Mouse (Mus musculus): ENCODE results near the gene D630039A03Rik. TPM values are rescaled to one million over a fixed set of nuclear protein-coding genes. Genes with fewer than 3 reads are reported as not detected.
"Not testable (repeated sequence)": the region's sequence is repeated elsewhere in the genome, so short reads cannot be mapped to it uniquely, and the experiment has no call there.

Gene D630039A03Rik
- polyA plus RNA-seq, 1 experiment: 0.01 TPM

- Histone ChIP-seq H3K27me3 (ENCODE audit: control insufficient read depth, insufficient read depth, insufficient read length) (no peaks in the 10 kb centered on the region), H3ac (ENCODE audit: control insufficient read depth, insufficient read length, low read depth) (no peak overlapping the region), H3K79me3 (ENCODE audit: low read depth) (peaks cover 4% of the 10 kb centered on the region), H3K4me3 (ENCODE audit: insufficient read depth, poor library complexity, severe bottlenecking) (no peak overlapping the region), H3K36me3 (ENCODE audit: control insufficient read depth, insufficient read depth) (peaks cover 20% of the 10 kb centered on the region), H3K79me2 (ENCODE audit: control insufficient read depth, insufficient read depth) (peaks cover 6% of the 10 kb centered on the region)
- TF ChIP-seq FOSL1 (IDR thresholded peaks at IDR 0.05; ENCODE audit: insufficient read depth, low read length, poor library complexity, severe bottlenecking) (no peak), MAX (IDR thresholded peaks at IDR 0.05) (no peak), USF1 (IDR thresholded peaks at IDR 0.05; ENCODE audit: low read depth) (no peak), CTCF (IDR thresholded peaks at IDR 0.05; ENCODE audit: control insufficient read depth, insufficient read depth, insufficient read length) (no peak), MYOD1 (IDR thresholded peaks at IDR 0.05; ENCODE audit: control insufficient read depth, insufficient read length, low read depth) (no peak), MYOG (IDR thresholded peaks at IDR 0.05; ENCODE audit: control insufficient read depth, extremely low read depth, insufficient read length) (no peak), CEBPB (IDR thresholded peaks at IDR 0.05; ENCODE audit: low read depth) (no peak)
These were observed 20.2 kb downstream of the D630039A03Rik start for GRCm38 (mm10) chr4:57895902-57896301.

- Histone ChIP-seq H3K4me3 (ENCODE audit: insufficient read depth, poor library complexity, severe bottlenecking) (no peak overlapping the region), H3K79me2 (ENCODE audit: control insufficient read depth, insufficient read depth) (peaks cover 9% of the 10 kb centered on the region), H3K27me3 (ENCODE audit: control insufficient read depth, insufficient read depth, insufficient read length) (no peaks in the 10 kb centered on the region), H3ac (ENCODE audit: control insufficient read depth, insufficient read length, low read depth) (no peak overlapping the region), H3K36me3 (ENCODE audit: control insufficient read depth, insufficient read depth) (peaks cover 20% of the 10 kb centered on the region), H3K79me3 (ENCODE audit: low read depth) (peaks cover 7% of the 10 kb centered on the region)
- TF ChIP-seq CTCF (IDR thresholded peaks at IDR 0.05; ENCODE audit: control insufficient read depth, insufficient read depth, insufficient read length) (no peak), CEBPB (IDR thresholded peaks at IDR 0.05; ENCODE audit: low read depth) (no peak), MYOG (IDR thresholded peaks at IDR 0.05; ENCODE audit: control insufficient read depth, extremely low read depth, insufficient read length) (no peak), MYOD1 (IDR thresholded peaks at IDR 0.05; ENCODE audit: control insufficient read depth, insufficient read length, low read depth) (no peak), MAX (IDR thresholded peaks at IDR 0.05) (no peak)
These were observed 21.0 kb downstream of the D630039A03Rik start for GRCm38 (mm10) chr4:57895140-57895539.

- Histone ChIP-seq H3ac (ENCODE audit: control insufficient read depth, insufficient read length, low read depth) (no peak overlapping the region), H3K27me3 (ENCODE audit: control insufficient read depth, insufficient read depth, insufficient read length) (no peaks in the 10 kb centered on the region), H3K79me2 (ENCODE audit: control insufficient read depth, insufficient read depth) (peaks cover 39% of the 10 kb centered on the region), H3K4me3 (ENCODE audit: insufficient read depth, poor library complexity, severe bottlenecking) (no peak overlapping the region), H3K36me3 (ENCODE audit: control insufficient read depth, insufficient read depth) (peaks cover 18% of the 10 kb centered on the region), H3K79me3 (ENCODE audit: low read depth) (peaks cover 20% of the 10 kb centered on the region)
- TF ChIP-seq CTCF (IDR thresholded peaks at IDR 0.05; ENCODE audit: control insufficient read depth, insufficient read depth, insufficient read length): no peak
- no peak for TF ChIP-seq USF1 (IDR thresholded peaks at IDR 0.05; ENCODE audit: low read depth)
- TF ChIP-seq MAX (IDR thresholded peaks at IDR 0.05): no peak
- no peak for TF ChIP-seq MYOG (IDR thresholded peaks at IDR 0.05; ENCODE audit: control insufficient read depth, extremely low read depth, insufficient read length)
- no peak for TF ChIP-seq FOSL1 (IDR thresholded peaks at IDR 0.05; ENCODE audit: insufficient read depth, low read length, poor library complexity, severe bottlenecking)
- TF ChIP-seq MYOD1 (IDR thresholded peaks at IDR 0.05; ENCODE audit: control insufficient read depth, insufficient read length, low read depth): no peak
- no peak for TF ChIP-seq CEBPB (IDR thresholded peaks at IDR 0.05; ENCODE audit: low read depth)
These were observed 24.0 kb downstream of the D630039A03Rik start for GRCm38 (mm10) chr4:57892001-57892586.

GRCm38 (mm10) chr4:57889773-57890172 is 26.3 kb downstream of the D630039A03Rik start:
- TF ChIP-seq FOSL1 (IDR thresholded peaks at IDR 0.05; ENCODE audit: insufficient read depth, low read length, poor library complexity, severe bottlenecking): no peak
- no peak for TF ChIP-seq USF1 (IDR thresholded peaks at IDR 0.05; ENCODE audit: low read depth)
- TF ChIP-seq MAX (IDR thresholded peaks at IDR 0.05): no peak
- TF ChIP-seq CEBPB (IDR thresholded peaks at IDR 0.05; ENCODE audit: low read depth): no peak
- no peak for TF ChIP-seq CTCF (IDR thresholded peaks at IDR 0.05; ENCODE audit: control insufficient read depth, insufficient read depth, insufficient read length)
- TF ChIP-seq MYOD1 (IDR thresholded peaks at IDR 0.05; ENCODE audit: control insufficient read depth, insufficient read length, low read depth): no peak
- no peak for TF ChIP-seq MYOG (IDR thresholded peaks at IDR 0.05; ENCODE audit: control insufficient read depth, extremely low read depth, insufficient read length)
- H3K27me3 ChIP-seq (ENCODE audit: control insufficient read depth, insufficient read depth, insufficient read length): no peaks in the 10 kb centered on the region
- H3K4me3 ChIP-seq (ENCODE audit: insufficient read depth, poor library complexity, severe bottlenecking): no peak overlapping the region
- H3ac ChIP-seq (ENCODE audit: control insufficient read depth, insufficient read length, low read depth): no peak overlapping the region
- H3K36me3 ChIP-seq (ENCODE audit: control insufficient read depth, insufficient read depth): peaks cover 19% of the 10 kb centered on the region
- H3K79me2 ChIP-seq (ENCODE audit: control insufficient read depth, insufficient read depth): peaks cover 62% of the 10 kb centered on the region
- H3K79me3 ChIP-seq (ENCODE audit: low read depth): peaks cover 37% of the 10 kb centered on the region

- Histone ChIP-seq H3K79me3 (ENCODE audit: low read depth) (peaks cover 43% of the 10 kb centered on the region), H3K79me2 (ENCODE audit: control insufficient read depth, insufficient read depth) (peaks cover 70% of the 10 kb centered on the region)
- not testable (repeated sequence) for H3ac ChIP-seq (ENCODE audit: control insufficient read depth, insufficient read length, low read depth)
These were observed 27.1 kb downstream of the D630039A03Rik start for GRCm38 (mm10) chr4:57888978-57889377.

GRCm38 (mm10) chr4:57888246-57888645 is 27.9 kb downstream of the D630039A03Rik start:
- Histone ChIP-seq H3K27me3 (ENCODE audit: control insufficient read depth, insufficient read depth, insufficient read length) (no peaks in the 10 kb centered on the region), H3K79me2 (ENCODE audit: control insufficient read depth, insufficient read depth) (peaks cover 77% of the 10 kb centered on the region), H3K79me3 (ENCODE audit: low read depth) (peaks cover 49% of the 10 kb centered on the region), H3K4me3 (ENCODE audit: insufficient read depth, poor library complexity, severe bottlenecking) (no peak overlapping the region), H3ac (ENCODE audit: control insufficient read depth, insufficient read length, low read depth) (no peak overlapping the region), H3K36me3 (ENCODE audit: control insufficient read depth, insufficient read depth) (peaks cover 20% of the 10 kb centered on the region)
- TF ChIP-seq USF1 (IDR thresholded peaks at IDR 0.05; ENCODE audit: low read depth) (no peak), MYOD1 (IDR thresholded peaks at IDR 0.05; ENCODE audit: control insufficient read depth, insufficient read length, low read depth) (no peak), CEBPB (IDR thresholded peaks at IDR 0.05; ENCODE audit: low read depth) (no peak), CTCF (IDR thresholded peaks at IDR 0.05; ENCODE audit: control insufficient read depth, insufficient read depth, insufficient read length) (no peak), MYOG (IDR thresholded peaks at IDR 0.05; ENCODE audit: control insufficient read depth, extremely low read depth, insufficient read length) (no peak), MAX (IDR thresholded peaks at IDR 0.05) (no peak), FOSL1 (IDR thresholded peaks at IDR 0.05; ENCODE audit: insufficient read depth, low read length, poor library complexity, severe bottlenecking) (no peak)

More at GRCm38 (mm10) chr4:57888978-57889377, 27.1 kb downstream of the D630039A03Rik start:
- H3K4me3 ChIP-seq (ENCODE audit: insufficient read depth, poor library complexity, severe bottlenecking); H3K27me3 ChIP-seq (ENCODE audit: control insufficient read depth, insufficient read depth, insufficient read length): not testable (repeated sequence)
- peaks cover 19% of the 10 kb centered on the region for H3K36me3 ChIP-seq (ENCODE audit: control insufficient read depth, insufficient read depth)

Measured in C2C12 (cell line).